Mouse (Mus musculus) thymus, postnatal 0 days (tissue): ENCODE results near the gene Card9. TPM values are rescaled to one million over a fixed set of nuclear protein-coding genes. Genes with fewer than 3 reads are reported as not detected.

Experiments
- DNase-seq: peaks from one replicate; pipeline ENCODE4 v3.0.0-alpha.2; 2015; ENCODE audit warnings: low spot score
- polyA plus RNA-seq: library from polyadenylated mRNA; unstranded; fragments of >200 nt; fragmentation: Nextera tagmentation; extraction: Ambion mirVana; gene quantifications from 2 replicates; pipeline ENCODE4 v1.2.1, GENCODE M21; 2015

The Card9 gene
- polyA plus RNA-seq, 1 experiment from 2014 or later: 15.9 TPM

GRCm38 (mm10) chr2:26329402-26329801 lies 31.3 kb downstream of the Card9 start:
- no peak for DNase-seq

DNA sequence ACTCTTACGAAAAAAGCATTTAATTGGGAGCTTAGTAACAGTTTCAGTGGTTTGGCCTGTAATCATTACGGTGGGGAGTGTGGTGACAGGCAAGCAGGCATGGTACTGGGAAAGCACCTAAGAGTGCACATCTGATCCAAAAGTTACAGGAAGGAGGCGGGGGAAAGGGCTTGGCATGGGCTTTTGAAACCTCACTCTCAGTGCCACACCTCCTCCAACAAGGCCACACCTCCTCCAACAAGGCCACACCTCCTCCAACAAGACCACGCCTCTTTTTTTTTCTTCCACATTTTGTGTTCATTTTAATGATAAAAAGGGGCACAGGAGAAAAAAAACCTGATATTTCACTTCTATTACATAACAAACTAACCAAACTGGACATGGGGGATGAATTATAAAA lies 32.9 kb downstream of the Card9 start:
- no peak for DNase-seq

DNA sequence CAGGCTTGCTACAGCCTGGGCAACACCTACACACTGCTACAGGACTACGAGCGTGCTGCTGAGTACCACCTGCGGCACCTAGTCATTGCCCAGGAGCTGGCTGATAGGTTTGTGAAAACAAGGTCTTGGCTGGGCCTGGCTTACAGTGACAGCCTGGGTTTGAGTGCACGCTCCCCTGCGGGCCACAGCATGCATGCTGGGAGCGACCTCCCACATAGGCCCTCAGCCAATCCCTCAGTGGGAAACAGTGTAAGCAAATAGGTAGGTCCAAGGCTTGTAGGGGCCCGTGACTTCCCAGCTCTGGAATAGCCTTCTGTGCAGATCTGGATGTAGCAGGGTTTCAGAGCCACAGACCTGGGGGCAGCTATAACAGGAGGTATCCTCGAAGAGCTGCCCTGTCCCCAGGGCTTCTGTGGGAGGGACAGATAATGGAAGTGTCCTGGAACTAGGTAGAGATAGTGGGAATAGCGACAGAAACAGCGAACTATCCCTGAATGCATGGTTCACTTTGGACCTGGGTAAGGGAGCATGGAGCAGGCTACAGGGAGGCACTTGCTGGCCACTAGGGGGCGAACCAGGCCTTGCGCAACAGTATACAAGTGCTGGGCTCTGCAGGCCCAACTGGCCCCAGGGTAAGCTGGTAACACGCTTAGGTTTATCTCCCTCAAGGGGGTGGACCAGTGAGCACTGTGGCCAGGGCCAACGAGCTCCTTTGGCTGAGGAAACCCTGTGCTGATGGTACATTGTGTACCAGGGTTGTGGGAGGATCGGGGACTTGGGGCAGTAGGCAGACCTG lies 35.1 kb downstream of the Card9 start:
- peak; percentile 75 for DNase-seq

DNA sequence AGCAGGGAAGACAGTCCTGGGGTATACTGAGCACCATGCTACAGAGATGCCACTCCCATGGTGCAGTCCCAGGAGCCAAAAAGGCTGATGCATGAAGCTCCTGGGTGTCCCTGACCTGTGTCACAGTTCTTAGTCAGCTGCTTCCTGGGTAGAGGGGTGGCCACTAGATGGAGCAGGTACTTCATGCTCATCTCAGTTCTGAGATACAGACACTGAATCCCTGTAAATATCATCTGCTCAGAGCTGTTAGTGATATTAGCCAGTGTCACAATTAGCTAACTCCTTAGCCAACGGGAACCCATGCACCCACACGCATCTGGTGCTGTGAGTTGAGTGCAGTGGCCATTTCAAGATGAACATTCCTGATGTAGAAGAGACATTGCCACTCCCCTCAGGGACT lies 35.8 kb downstream of the Card9 start:
- DNase-seq: peak; percentile 48

- DNase-seq: no peak
Observed at GRCm38 (mm10) chr2:26323589-26324325, 37.0 kb downstream of the Card9 start.

GRCm38 (mm10) chr2:26320245-26321185 lies 40.2 kb downstream of the Card9 start:
- no peak for DNase-seq

DNA sequence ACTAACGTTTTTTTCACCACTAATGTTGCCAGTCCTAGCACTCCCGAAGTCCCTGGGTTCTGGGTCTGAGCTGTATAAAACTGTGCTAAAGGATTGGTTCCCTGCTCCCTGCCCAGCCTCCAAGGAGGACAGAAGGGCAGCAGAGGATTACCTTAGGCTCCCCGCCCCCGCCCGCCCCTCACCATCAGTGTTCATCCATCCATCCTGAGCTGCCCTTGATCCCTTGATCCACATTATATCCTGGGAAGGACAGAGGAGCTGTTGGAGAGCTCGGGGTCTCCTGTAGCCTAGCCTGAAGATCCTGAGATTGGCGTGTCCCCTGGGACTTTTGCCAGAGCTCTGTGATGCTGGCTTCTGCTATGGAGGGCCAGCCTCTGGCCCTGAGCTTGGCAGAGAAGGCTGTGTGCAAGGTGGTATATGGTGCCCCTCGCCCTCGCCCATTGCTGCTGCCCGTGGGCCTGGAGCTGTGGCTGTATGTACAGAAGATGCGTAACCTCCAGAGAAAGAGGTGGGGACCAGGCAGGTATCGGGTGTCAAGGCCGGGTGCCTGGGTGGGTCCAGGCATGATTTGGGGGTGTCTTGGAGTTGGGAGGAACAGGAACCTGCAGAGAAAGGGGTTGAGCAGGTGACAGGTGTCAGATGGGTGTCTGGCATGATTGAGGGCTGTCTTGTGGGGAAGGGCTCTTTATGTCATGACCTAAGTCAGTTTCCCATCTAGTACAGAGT lies 41.0 kb downstream of the Card9 start:
- no peak for DNase-seq

- no peak for DNase-seq
Observed at GRCm38 (mm10) chr2:26319109-26319508, 41.6 kb downstream of the Card9 start.

DNA sequence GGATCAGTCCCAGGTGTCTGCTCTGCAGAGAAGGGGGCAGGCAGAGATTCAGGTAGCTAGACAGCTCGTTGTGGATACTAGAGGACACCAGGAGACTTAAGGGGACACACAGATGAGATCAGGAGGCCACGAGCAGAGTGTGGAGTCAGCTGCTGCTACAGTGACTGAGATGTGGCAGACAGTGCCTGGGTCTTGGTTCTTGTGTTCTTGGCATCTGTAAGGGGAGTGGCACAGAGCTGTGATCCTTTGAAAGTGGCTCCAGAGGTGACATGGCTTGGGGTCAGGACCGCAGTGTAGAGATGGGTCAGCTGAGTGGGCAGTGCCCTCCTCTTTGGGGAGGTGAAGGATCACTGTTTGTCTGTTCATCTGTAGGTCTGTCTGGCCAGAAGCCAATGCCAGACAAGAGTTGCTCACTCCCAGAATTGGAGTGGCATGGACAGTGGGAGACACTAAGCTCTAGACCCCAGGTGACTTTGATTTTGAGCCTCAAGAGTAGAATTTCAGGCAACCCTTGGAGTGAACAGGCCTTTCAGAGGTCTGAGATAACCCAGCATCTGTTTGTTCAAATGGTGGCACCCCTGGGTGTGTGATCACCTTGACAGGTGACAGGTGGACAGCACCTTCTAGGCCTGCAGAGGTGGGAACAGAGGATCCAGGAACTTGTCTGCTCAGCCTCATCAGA lies 42.6 kb downstream of the Card9 start:
- DNase-seq: no peak

- no peak for DNase-seq
Observed at GRCm38 (mm10) chr2:26317371-26317770, 43.3 kb downstream of the Card9 start.

DNA sequence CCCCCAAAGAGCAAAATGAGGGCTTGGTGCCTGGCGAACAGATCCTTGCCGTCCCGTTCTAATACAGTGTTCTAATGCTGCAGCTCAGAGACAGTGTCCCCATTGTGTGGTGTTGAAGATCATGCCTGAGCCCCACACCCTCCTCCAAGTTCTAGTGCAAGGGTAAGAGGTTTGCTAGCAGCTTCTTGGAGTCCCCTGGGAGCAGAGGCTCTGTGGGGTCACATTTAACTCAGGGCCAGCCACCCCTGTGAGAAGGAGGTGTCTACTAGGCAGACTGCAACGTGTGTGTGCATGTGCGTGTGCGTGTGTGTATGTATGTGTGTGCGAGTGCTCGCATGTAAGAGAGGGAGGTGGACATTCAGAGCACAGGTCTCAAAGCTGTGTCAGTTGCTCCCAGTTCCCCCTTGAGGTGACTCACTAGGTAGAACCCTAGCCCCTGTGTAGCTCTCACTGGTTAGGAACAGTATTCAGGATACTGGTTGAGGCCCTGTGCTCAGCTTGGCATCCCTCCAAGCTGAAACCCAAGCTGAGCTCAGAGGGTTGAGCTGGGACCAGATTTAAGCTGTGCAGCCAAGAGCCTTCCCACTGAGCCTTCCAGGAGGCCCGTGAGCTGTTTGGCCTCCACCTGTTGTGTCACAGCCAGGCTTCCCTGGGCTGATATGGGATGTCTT lies 44.0 kb downstream of the Card9 start:
- no peak for DNase-seq

DNA sequence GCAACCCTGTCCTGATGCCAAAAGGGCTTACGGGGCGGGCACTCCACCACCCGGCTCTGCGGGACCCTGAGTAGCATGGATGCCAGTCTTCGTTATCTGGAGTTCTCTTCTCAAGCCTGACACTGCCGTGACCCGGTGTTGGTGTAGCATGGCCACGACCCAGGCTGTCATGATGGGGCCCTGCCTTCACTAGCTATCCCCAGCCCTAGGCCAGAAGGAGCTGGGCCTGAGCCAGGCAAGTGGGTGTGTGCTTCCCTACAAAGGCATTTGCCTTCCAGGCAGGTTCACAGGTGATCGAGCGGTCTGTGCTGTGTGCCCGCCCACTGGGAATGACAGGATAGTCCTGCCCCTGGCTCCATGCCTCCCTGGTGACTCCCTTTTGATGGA lies 44.8 kb downstream of the Card9 start:
- no peak for DNase-seq

GRCm38 (mm10) chr2:26315072-26315924 lies 45.4 kb downstream of the Card9 start, which contains the start of gene Gpsm1:
Gene Gpsm1 (plus strand): TSS chr2:26315515.
- DNase-seq: peak; percentile 67

GRCm38 (mm10) chr2:26314281-26315071 lies 46.2 kb downstream of the Card9 start:
- no peak for DNase-seq

- no peak for DNase-seq
Observed at GRCm38 (mm10) chr2:26313394-26313793, 47.3 kb downstream of the Card9 start.

- DNase-seq: no peak
Observed at GRCm38 (mm10) chr2:26312812-26313211, 47.9 kb downstream of the Card9 start.

DNA sequence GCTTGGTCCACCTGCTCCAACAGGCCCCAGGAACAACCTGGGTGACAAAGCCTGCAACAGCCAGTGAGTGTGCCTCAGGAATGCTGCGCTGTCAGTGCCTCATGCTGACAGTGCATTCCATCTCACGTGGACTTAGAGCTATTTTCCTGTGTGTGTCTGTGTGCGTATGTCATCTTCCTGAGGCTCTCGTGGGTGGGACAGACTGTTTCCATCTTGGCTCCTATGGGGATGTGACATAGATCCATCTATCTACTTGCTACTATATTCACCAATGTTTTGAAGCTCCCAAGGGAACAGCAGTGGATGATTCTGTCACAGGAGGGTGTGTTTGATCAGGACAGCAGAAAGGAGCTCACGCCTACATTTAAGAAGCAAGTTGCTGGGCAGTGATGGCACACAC lies 48.8 kb downstream of the Card9 start:
- DNase-seq: no peak

- no peak for DNase-seq
Observed at GRCm38 (mm10) chr2:26309739-26310138, 51.0 kb downstream of the Card9 start.
